ENCODE assay signal across 9 mouse cellular contexts in the genomic region with DNA sequence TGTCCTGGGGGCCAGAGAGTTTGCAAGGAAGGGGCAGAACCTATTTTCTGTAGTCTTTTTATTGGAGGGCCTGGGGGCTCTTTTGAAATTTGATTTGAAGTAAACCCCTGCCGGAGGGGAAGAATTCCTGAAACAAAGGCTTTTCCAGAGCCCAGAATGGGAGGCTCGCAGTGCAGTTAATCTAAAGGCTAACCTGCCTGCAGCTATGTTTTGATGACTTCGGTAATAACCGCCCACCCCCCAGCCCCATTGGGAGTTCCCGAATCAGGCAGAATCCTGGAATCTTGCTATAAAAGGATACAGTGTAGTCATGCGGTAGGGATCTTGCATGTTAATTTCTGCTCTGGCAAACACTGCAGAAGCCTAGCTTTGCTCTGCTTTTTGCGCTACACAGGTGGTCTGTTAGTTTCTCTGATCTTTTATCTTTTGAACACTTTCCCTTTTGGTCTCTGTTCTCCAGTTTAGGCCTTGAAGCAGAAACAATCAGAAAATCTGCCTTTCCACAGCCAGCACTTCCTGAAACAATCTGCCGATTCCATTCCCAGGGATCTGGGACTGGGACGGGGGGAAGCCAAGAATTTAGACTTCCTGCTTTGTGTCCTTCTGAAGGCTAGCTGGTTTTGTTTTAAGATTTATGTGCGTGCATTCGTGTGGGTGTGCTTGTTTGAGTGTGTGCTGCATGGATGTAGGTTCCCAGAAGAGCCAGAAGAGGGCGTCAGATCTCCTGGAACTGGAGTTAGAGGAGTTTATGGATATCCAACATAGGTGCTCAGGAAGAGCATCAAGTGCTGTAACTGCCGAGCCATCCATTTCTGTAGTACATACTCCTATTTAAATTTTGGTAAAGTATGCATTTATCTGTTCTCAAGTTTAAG. TPM values are rescaled to one million over a fixed set of nuclear protein-coding genes. Genes with fewer than 3 reads are reported as not detected.
A peak's percentile ranks its signal among the peaks of the same experiment; 100 is the strongest.
DNase-seq lines count a peak whose midpoint lies in the region; ATAC-seq lines count a peak whose summit lies in the region.
"Had no signal": no experiment of that assay in that cellular context is flagged by ENCODE, and none has a peak within 500 bp of the region (broad histone marks: within the 10 kb centered on the region; RNA-seq: fewer than 3 reads in every experiment).

No protein-coding gene starts in this region.

- 8% methylated on average over 13 of the region's 13 CpGs for WGBS in heart, embryonic 11.5 days (ENCODE audit: insufficient replicate concordance)
- WGBS in forebrain, embryonic 14.5 days: 8% methylated on average over 13 of the region's 13 CpGs
- 9% methylated on average over 13 of the region's 13 CpGs for WGBS in neural tube, embryonic 11.5 days

- H3K4me1 ChIP-seq in heart, embryonic 11.5 days (ENCODE audit: control insufficient read depth, insufficient read depth, low read length): peaks cover 31% of the 10 kb centered on the region
- peaks cover 15% of the 10 kb centered on the region for H3K4me1 ChIP-seq in forebrain, embryonic 14.5 days (ENCODE audit: control insufficient read depth, insufficient read depth, low read length)
- H3K4me1 ChIP-seq in neural tube, embryonic 11.5 days (ENCODE audit: control insufficient read depth, insufficient read depth, low read length): 0 out of 2 replicates have a peak, but pooled peaks cover 11% of the 10 kb centered on the region

- peak overlapping the region; percentile 72 for H3K4me2 ChIP-seq in heart, embryonic 11.5 days
- peak overlapping the region; percentile 90 for H3K4me2 ChIP-seq in forebrain, embryonic 14.5 days (ENCODE audit: low read length)
- peak overlapping the region; percentile 84 for H3K4me2 ChIP-seq in neural tube, embryonic 11.5 days (ENCODE audit: low read depth)

- no peaks in the 10 kb centered on the region for H3K27me3 ChIP-seq in heart, embryonic 11.5 days (ENCODE audit: control insufficient read depth, insufficient read depth, low read length)
- H3K27me3 ChIP-seq in forebrain, embryonic 14.5 days (replicated peaks; ENCODE audit: control insufficient read depth, insufficient read depth, low read length): no peaks in the 10 kb centered on the region
- no peaks in the 10 kb centered on the region for H3K27me3 ChIP-seq in neural tube, embryonic 11.5 days (ENCODE audit: control insufficient read depth, insufficient read depth, low read length)

- H3K4me3 ChIP-seq in heart, embryonic 11.5 days (ENCODE audit: low read depth, low read length): peak overlapping the region; percentile 78
- peak overlapping the region; percentile 87 for H3K4me3 ChIP-seq in forebrain, embryonic 14.5 days (ENCODE audit: low read depth, low read length)
- peak overlapping the region; percentile 88 for H3K4me3 ChIP-seq in neural tube, embryonic 11.5 days (ENCODE audit: low read depth, low read length)

- no peak for DNase-seq in heart, postnatal 25 days (ENCODE audit: low spot score)
- peak; percentile 32 for DNase-seq in Muller cell, postnatal 12 days (ENCODE audit: inconsistent ontology term)
- peak; percentile 51 for DNase-seq in forebrain, embryonic 14.5 days (ENCODE audit: low spot score)
- DNase-seq in kidney, postnatal 4 days: peak; percentile 17 to 46
- DNase-seq in neural tube, embryonic 11.5 days (ENCODE audit: low spot score): peak; percentile 60
- no peak for DNase-seq in spleen, adult 12 weeks (ENCODE audit: low spot score)

- intact Hi-C loops in heart, postnatal 25 days (cut with DNase I): no loop called here

- H3K27ac ChIP-seq in heart, embryonic 11.5 days (ENCODE audit: low read depth, low read length): peak overlapping the region; percentile 88
- H3K27ac ChIP-seq in forebrain, embryonic 14.5 days (ENCODE audit: low read depth, low read length): peak overlapping the region; percentile 68
- peak overlapping the region; percentile 94 for H3K27ac ChIP-seq in neural tube, embryonic 11.5 days (ENCODE audit: low read depth, low read length)

- H3K36me3 ChIP-seq in heart, embryonic 11.5 days (ENCODE audit: control insufficient read depth, insufficient read depth, low read length): no peaks in the 10 kb centered on the region
- no peaks in the 10 kb centered on the region for H3K36me3 ChIP-seq in forebrain, embryonic 14.5 days (ENCODE audit: control insufficient read depth, insufficient read depth, low read length)
- H3K36me3 ChIP-seq in neural tube, embryonic 11.5 days (ENCODE audit: control insufficient read depth, insufficient read depth, low read length): no peaks in the 10 kb centered on the region

- ATAC-seq in heart, embryonic 11.5 days (replicated peaks; ENCODE audit: insufficient number of reproducible peaks, low FRiP score, low TSS enrichment): no peak
- no peak for ATAC-seq in forebrain, embryonic 14.5 days
- ATAC-seq in neural tube, embryonic 11.5 days (ENCODE audit: insufficient read depth, low FRiP score, low TSS enrichment): no peak
- ATAC-seq in erythroid progenitor cell, adult 5-6 weeks (replicated peaks; ENCODE audit: low FRiP score, poor library complexity, severe bottlenecking): no peak

- H3K9ac ChIP-seq in heart, embryonic 11.5 days (ENCODE audit: low read depth, low read length): peak overlapping the region; percentile 86
- peak overlapping the region; percentile 93 for H3K9ac ChIP-seq in forebrain, embryonic 14.5 days (ENCODE audit: low read length)
- peak overlapping the region; percentile 97 for H3K9ac ChIP-seq in neural tube, embryonic 11.5 days (ENCODE audit: low read length)

- H3K9me3 ChIP-seq in heart, embryonic 11.5 days (replicated peaks; ENCODE audit: control insufficient read depth, low read length): no peaks in the 10 kb centered on the region
- H3K9me3 ChIP-seq in forebrain, embryonic 14.5 days (replicated peaks; ENCODE audit: control insufficient read depth, low read length): no peaks in the 10 kb centered on the region
- no peaks in the 10 kb centered on the region for H3K9me3 ChIP-seq in neural tube, embryonic 11.5 days (ENCODE audit: control insufficient read depth, low read length)

RNA-seq across cellular contexts. Expression of a gene that starts 2.2 kb away (rescaled TPM):
- 47.8 and 54.1 TPM in 2 replicates for polyA plus RNA-seq in heart, embryonic 11.5 days (2014; fragmentation: Nextera tagmentation; extraction: Ambion mirVana)
- total RNA-seq in heart, postnatal 25 days (2021): 10 to 100 TPM; 75.9 to 79.1 TPM
- 17.6 and 22.7 TPM in 2 replicates for polyA plus RNA-seq in forebrain, embryonic 14.5 days (2014; fragmentation: Nextera tagmentation; extraction: Ambion mirVana)
- 40.5 and 42.3 TPM in 2 replicates for polyA plus RNA-seq in neural tube, embryonic 11.5 days (2014; fragmentation: Nextera tagmentation; extraction: Ambion mirVana)
- 3.2 and 7.1 TPM in 2 replicates for total RNA-seq in erythroid progenitor cell, adult 5-6 weeks (2015; ENCODE audit: low replicate concordance)
- 6.3 and 13.5 TPM in 2 replicates for total RNA-seq in erythroid progenitor cell, adult 5-6 weeks (2017; ENCODE audit: low replicate concordance)
- total RNA-seq: MEL had no signal

RNA-seq across cellular contexts. Expression of a gene that starts 34.4 kb away (rescaled TPM):
- polyA plus RNA-seq in heart, embryonic 11.5 days (2014; fragmentation: Nextera tagmentation; extraction: Ambion mirVana): 5.4 and 7.1 TPM in 2 replicates
- 1 to 10 TPM; 2.7 to 3.7 TPM for total RNA-seq in heart, postnatal 25 days (2021)
- polyA plus RNA-seq in forebrain, embryonic 14.5 days (2014; fragmentation: Nextera tagmentation; extraction: Ambion mirVana): 32.7 and 33.5 TPM in 2 replicates
- 28.1 and 31.3 TPM in 2 replicates for polyA plus RNA-seq in neural tube, embryonic 11.5 days (2014; fragmentation: Nextera tagmentation; extraction: Ambion mirVana)
- 0.84 and 3.2 TPM in 2 replicates for total RNA-seq in erythroid progenitor cell, adult 5-6 weeks (2015; ENCODE audit: low replicate concordance)
- 0.91 and 1.4 TPM in 2 replicates for total RNA-seq in erythroid progenitor cell, adult 5-6 weeks (2017; ENCODE audit: low replicate concordance)

RNA-seq across cellular contexts. Expression of a gene that starts 46.2 kb away (rescaled TPM):
- 39.7 and 42.1 TPM in 2 replicates for polyA plus RNA-seq in heart, embryonic 11.5 days (2014; fragmentation: Nextera tagmentation; extraction: Ambion mirVana)
- total RNA-seq in heart, postnatal 25 days (2021): 10 to 100 TPM; 42.3 to 43.4 TPM
- 53.5 and 53.9 TPM in 2 replicates for polyA plus RNA-seq in forebrain, embryonic 14.5 days (2014; fragmentation: Nextera tagmentation; extraction: Ambion mirVana)
- polyA plus RNA-seq in neural tube, embryonic 11.5 days (2014; fragmentation: Nextera tagmentation; extraction: Ambion mirVana): 62.8 and 64.2 TPM in 2 replicates
- 36.9 and 49.0 TPM in 2 replicates for total RNA-seq in erythroid progenitor cell, adult 5-6 weeks (2015; ENCODE audit: low replicate concordance)
- total RNA-seq in erythroid progenitor cell, adult 5-6 weeks (2017; ENCODE audit: low replicate concordance): 34.3 and 34.7 TPM in 2 replicates

Comparison
In these comparisons a context has a peak if more than half of its experiments do, and no peak if none do; other contexts are left out.
1. DNase-seq: peak in Muller cell, postnatal 12 days (single experiment), forebrain, embryonic 14.5 days (single experiment), kidney, postnatal 4 days (2 of 2) and neural tube, embryonic 11.5 days (single experiment); none in heart, postnatal 25 days (single experiment) and spleen, adult 12 weeks (single experiment).
2. Peak in every context shown above with its lines, with median percentiles within 50 percentile points of each other: H3K27ac ChIP-seq, H3K4me2 ChIP-seq, H3K4me3 ChIP-seq and H3K9ac ChIP-seq.